Mouse (Mus musculus) ES-E14 (cell line): Measurements from ENCODE around the gene Myrf.

Experiments
- MAFK ChIP-seq: IDR thresholded peaks from 2 replicates; pipeline ENCODE4 v1.6.1; 2014; ENCODE audit warnings: mild to moderate bottlenecking, low read depth, low read length, inconsistent platforms; ENCODE audit not compliant: insufficient read depth
- ZNF384 ChIP-seq: IDR thresholded peaks from 2 replicates; pipeline ENCODE4 v1.6.1; 2012; ENCODE audit warnings: low read depth, low read length, inconsistent platforms

GRCm38 (mm10) chr19:10225767-10226166 lies 14.8 kb downstream of the Myrf start:
- TF ChIP-seq MAFK (no peak), ZNF384 (no peak)
